Mouse (Mus musculus) liver, embryonic 14.5 days (tissue): ENCODE measurements at regions not wholly inside any gene's neighbourhood (a gene's known extent, or its start where the extent isn't known, plus 50 kb on each side); places are given as distances from the start of the nearest gene placed in this dataset.

Experiments used
- ATAC-seq: fragments of 200-750 bp; cut with Nextera tagmentation; 2 replicates; pipeline ENCODE4 v1.8.0; 2017; ENCODE audit warnings: moderate number of reproducible peaks, mild to moderate bottlenecking, moderate library complexity; ENCODE audit not compliant: insufficient read depth
- DNase-seq, 3 experiments: peaks; one replicate each; pipeline ENCODE4 v3.0.0-alpha.2; 2012 to 2013; ENCODE audit warnings: low read depth in 3 of 3, low spot score in 3 of 3
- H3K27ac ChIP-seq: fragments of 300-500 bp; sonication (generic); 2 replicates; pipeline ENCODE4 v1.5.1; 2014; ENCODE audit warnings: moderate library complexity, mild to moderate bottlenecking, control low read depth, inconsistent platforms
- H3K27me3 ChIP-seq: fragments of 300-500 bp; sonication (generic); 2 replicates; pipeline ENCODE4 v1.6.1; 2014; ENCODE audit warnings: mild to moderate bottlenecking, low read length, moderate library complexity; ENCODE audit not compliant: control insufficient read depth, insufficient read depth
- H3K36me3 ChIP-seq: fragments of 300-500 bp; sonication (generic); replicated peaks from 2 replicates; pipeline ENCODE4 v1.6.1; 2014; ENCODE audit warnings: low read depth; ENCODE audit not compliant: control insufficient read depth, insufficient read depth
- H3K4me1 ChIP-seq, 2 experiments: fragments of 200-500 bp in 1 of 2; fragments of 300-500 bp in 1 of 2; sonication (generic) in 1 of 2; replicated peaks; 2 replicates each; pipeline ENCODE4 v1.6.1; 2012 to 2014; ENCODE audit warnings: antibody characterized with exemption in 1 of 2, inconsistent platforms in 1 of 2, low read length in 1 of 2; ENCODE audit not compliant: control insufficient read depth in 2 of 2, insufficient read depth in 2 of 2
- H3K4me2 ChIP-seq: fragments of 300-500 bp; sonication (generic); 2 replicates; pipeline ENCODE4 v1.6.1; 2014; ENCODE audit warnings: low read depth, mild to moderate bottlenecking, control low read depth, moderate library complexity
- H3K4me3 ChIP-seq, 2 experiments: fragments of 200-500 bp in 1 of 2; fragments of 300-500 bp in 1 of 2; sonication (generic) in 1 of 2; 2 replicates each; pipeline ENCODE4 v1.5.1; 2012 to 2014; ENCODE audit warnings: low read depth in 2 of 2, low read length in 2 of 2, mild to moderate bottlenecking in 2 of 2, control low read depth in 1 of 2, inconsistent platforms in 1 of 2, moderate library complexity in 1 of 2; ENCODE audit not compliant: insufficient read depth in 1 of 2
- H3K9ac ChIP-seq: fragments of 300-500 bp; sonication (generic); replicated peaks from 2 replicates; pipeline ENCODE4 v1.6.1; 2014; ENCODE audit warnings: mild to moderate bottlenecking, control low read depth, moderate library complexity
- H3K9me3 ChIP-seq: fragments of 300-500 bp; sonication (generic); 2 replicates; pipeline ENCODE4 v1.6.1; 2016; ENCODE audit warnings: low read length, mixed read lengths; ENCODE audit not compliant: control insufficient read depth
- CTCF ChIP-seq: IDR thresholded peaks from 2 replicates; pipeline ENCODE4 v1.5.1; 2016; ENCODE audit warnings: antibody characterized with exemption, low read depth, control low read depth
- EP300 ChIP-seq: IDR thresholded peaks from 2 replicates; pipeline ENCODE4 v1.6.1; 2016; ENCODE audit warnings: antibody characterized with exemption, low read depth
- WGBS: fragments of 180-500 bp; shearing (Covaris S2); extraction: QIAGEN DNeasy Blood & Tissue Kit; methylation state at CpG from one replicate; pipeline ENCODE4 v1.1.7; 2014; ENCODE audit not compliant: insufficient replicate concordance; 5-methylcytosine and 5-hydroxymethylcytosine counted together

DNA sequence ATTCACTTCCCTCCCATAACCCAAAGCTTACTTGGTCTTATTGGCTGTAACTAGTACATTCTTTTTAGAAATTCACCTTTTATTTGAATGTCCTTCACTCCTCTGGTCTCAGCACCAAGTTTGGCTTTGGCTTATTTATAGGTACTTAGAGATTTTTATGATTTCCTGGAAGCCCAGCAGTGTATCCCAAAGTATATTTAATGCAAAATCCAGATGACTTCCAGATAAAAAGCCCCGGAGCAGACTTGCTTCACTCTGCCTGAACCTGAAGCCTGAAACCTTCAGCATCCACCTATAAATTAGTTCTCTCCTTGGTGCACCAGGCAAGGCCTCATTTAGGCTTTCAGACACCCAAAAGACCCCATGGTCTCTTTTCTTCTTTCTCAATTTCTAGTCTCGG is 250.8 kb downstream of the Tle4 start:
- H3K4me3 ChIP-seq = no peak overlapping the region
- TF ChIP-seq EP300 (no peak), CTCF (no peak)
- ATAC-seq = no peak

GRCm38 (mm10) chr19:14347429-14347828 is 250.4 kb downstream of the Tle4 start:
- TF ChIP-seq CTCF (no peak), EP300 (no peak)
- H3K4me1 ChIP-seq = no peaks in the 10 kb centered on the region

More for the DNA sequence above, 250.8 kb downstream of the Tle4 start:
- no peak for DNase-seq
- H3K9me3 ChIP-seq = no peaks in the 10 kb centered on the region
- H3K4me2 ChIP-seq = no peak overlapping the region
- H3K9ac ChIP-seq = no peak overlapping the region
- WGBS = 43% methylated on average over 2 of the region's 2 CpGs
- no peaks in the 10 kb centered on the region for H3K27me3 ChIP-seq
- no peaks in the 10 kb centered on the region for H3K36me3 ChIP-seq
- no peak overlapping the region for H3K27ac ChIP-seq
- no peaks in the 10 kb centered on the region for H3K4me1 ChIP-seq

DNA sequence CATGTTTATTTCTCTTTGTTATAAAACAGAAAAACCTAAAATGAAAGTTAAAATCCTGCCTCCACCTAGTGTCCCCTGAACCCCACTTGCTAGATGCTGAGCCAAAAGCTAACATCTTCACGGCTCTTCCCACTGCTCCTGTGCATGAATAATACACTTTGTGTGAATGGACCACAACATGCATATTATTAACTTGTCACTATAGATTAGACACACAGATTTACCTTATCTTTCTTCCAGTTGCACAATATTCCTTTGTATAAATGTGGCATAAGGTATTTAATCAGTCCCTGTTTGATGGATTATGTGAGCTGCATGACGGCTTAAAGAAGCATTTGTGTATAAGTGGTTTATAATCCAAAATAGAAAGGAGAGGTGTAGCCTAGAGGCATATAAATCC is 248.1 kb downstream of the Tle4 start:
- ATAC-seq (no peak), DNase-seq (no peak)
- Histone ChIP-seq H3K4me1 (no peaks in the 10 kb centered on the region), H3K4me3 (no peak overlapping the region), H3K9me3 (no peaks in the 10 kb centered on the region), H3K4me2 (no peak overlapping the region), H3K27ac (no peak overlapping the region), H3K9ac (no peak overlapping the region), H3K27me3 (no peaks in the 10 kb centered on the region), H3K36me3 (no peaks in the 10 kb centered on the region)
- 62% methylated on average over 2 of the region's 2 CpGs for WGBS
- TF ChIP-seq CTCF (no peak), EP300 (no peak)

More at GRCm38 (mm10) chr19:14347429-14347828, 250.4 kb downstream of the Tle4 start:
- no peak for ATAC-seq
- Histone ChIP-seq H3K4me3 (no peak overlapping the region), H3K27ac (no peak overlapping the region), H3K36me3 (no peaks in the 10 kb centered on the region), H3K4me2 (no peak overlapping the region), H3K9ac (no peak overlapping the region), H3K9me3 (no peaks in the 10 kb centered on the region), H3K27me3 (no peaks in the 10 kb centered on the region)
- DNase-seq = no peak

DNA sequence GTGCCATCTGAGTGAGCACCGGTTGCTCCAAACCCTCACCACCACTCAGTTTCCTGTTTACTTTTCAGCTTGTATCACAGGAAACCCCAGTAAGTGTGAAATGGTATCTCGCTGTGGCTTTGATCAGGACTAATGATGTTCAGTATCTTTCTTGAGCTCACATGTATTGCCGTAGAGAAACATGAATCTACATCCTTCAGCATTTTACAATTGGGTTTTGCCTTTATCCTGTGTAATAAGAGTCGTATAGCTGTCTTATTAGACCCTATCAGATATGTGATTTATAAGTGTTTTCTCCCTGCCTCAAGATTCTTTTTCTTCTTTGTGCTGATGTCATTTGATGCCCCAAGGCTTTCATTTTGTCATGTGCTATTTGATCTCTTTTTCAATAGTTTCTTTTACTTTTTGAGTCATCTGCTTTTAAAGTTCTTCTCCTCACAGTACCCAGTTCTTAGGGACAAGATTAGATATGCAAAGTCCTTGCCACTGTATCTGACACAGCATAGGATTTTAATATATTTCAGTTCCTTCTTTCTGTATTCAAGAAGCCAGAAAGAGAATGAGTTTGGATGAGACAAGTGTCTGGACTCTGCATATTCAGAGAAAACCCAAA is 246.0 kb downstream of the Tle4 start:
- H3K4me3 ChIP-seq = no peak overlapping the region
- no peak overlapping the region for H3K27ac ChIP-seq
- ATAC-seq (no peak), DNase-seq (no peak)
- no peaks in the 10 kb centered on the region for H3K27me3 ChIP-seq
- H3K9ac ChIP-seq = no peak overlapping the region
- H3K4me2 ChIP-seq = no peak overlapping the region
- no peaks in the 10 kb centered on the region for H3K36me3 ChIP-seq
- H3K4me1 ChIP-seq = no peaks in the 10 kb centered on the region
- H3K9me3 ChIP-seq = no peaks in the 10 kb centered on the region
- WGBS = 24% methylated on average over 4 of the region's 4 CpGs
- TF ChIP-seq CTCF = no peak
- TF ChIP-seq EP300 = no peak

- Histone ChIP-seq H3K4me3 (no peak overlapping the region), H3K36me3 (no peaks in the 10 kb centered on the region), H3K4me1 (no peaks in the 10 kb centered on the region), H3K9me3 (no peaks in the 10 kb centered on the region), H3K27me3 (no peaks in the 10 kb centered on the region), H3K27ac (no peak overlapping the region), H3K4me2 (no peak overlapping the region), H3K9ac (no peak overlapping the region)
- WGBS = 45% methylated on average over 3 of the region's 3 CpGs
- no peak for ATAC-seq
- TF ChIP-seq EP300 (no peak), CTCF (no peak)
- no peak for DNase-seq
These were observed 245.3 kb downstream of the Tle4 start for GRCm38 (mm10) chr19:14352551-14352950.
